ENCODE assay signal across 8 mouse cellular contexts in genomic region chr1:13426328-13427067, GRCm38 (mm10).
DNase-seq lines count a peak whose midpoint lies in the region; ATAC-seq and TF ChIP-seq lines count a peak whose summit lies in the region.

No protein-coding gene starts in this region.

- TF ChIP-seq CTCF in left cerebral cortex, adult 2 months (IDR thresholded peaks at IDR 0.05): no peak

- H3K9me3 ChIP-seq in hindbrain, embryonic 14.5 days (ENCODE audit: control insufficient read depth, low read length): no peaks in the 10 kb centered on the region

- DNase-seq in T-cell, adult 2 months (ENCODE audit: low spot score): peak; percentile 88
- DNase-seq in cerebellum, postnatal 10 days: peak; percentile 78 to 82
- peak; percentile 15 to 34 for DNase-seq in frontal cortex, postnatal 36 days (ENCODE audit: low spot score in 2 of 2)
- peak; percentile 71 for DNase-seq in hindbrain, embryonic 14.5 days (ENCODE audit: low spot score)
- peak; percentile 22 to 27 for DNase-seq in left cerebral cortex, adult 2 months (ENCODE audit: extremely low spot score in 1 of 2, low spot score in 2 of 2)
- DNase-seq in lung, postnatal 4 days: peak; percentile 74 to 77
- peak; percentile 20 for DNase-seq in retina, postnatal 7 days (ENCODE audit: low read depth, low spot score)
- DNase-seq in urinary bladder, postnatal 14 days (ENCODE audit: low spot score): peak; percentile 64

- H3K27me3 ChIP-seq in hindbrain, embryonic 14.5 days (ENCODE audit: control insufficient read depth, insufficient read depth, low read length): no peaks in the 10 kb centered on the region; the same call in 1 of the 2 replicates

- H3K27ac ChIP-seq in hindbrain, embryonic 14.5 days: no peak overlapping the region
- no peak overlapping the region for H3K27ac ChIP-seq in left cerebral cortex, adult 2 months

- H3K36me3 ChIP-seq in hindbrain, embryonic 14.5 days (replicated peaks; ENCODE audit: control insufficient read depth, insufficient read depth): no peaks in the 10 kb centered on the region

- H3K4me2 ChIP-seq in hindbrain, embryonic 14.5 days (replicated peaks): peak overlapping the region; percentile 59

- WGBS in hindbrain, embryonic 14.5 days: 6% methylated on average over 27 of the region's 30 CpGs

- peak overlapping the region; percentile 52 for H3K9ac ChIP-seq in hindbrain, embryonic 14.5 days

- H3K4me1 ChIP-seq in hindbrain, embryonic 14.5 days (replicated peaks; ENCODE audit: control insufficient read depth, insufficient read depth, low read length): peaks cover 4% of the 10 kb centered on the region; the same call in 1 of the 2 replicates

- intact Hi-C loops in left cerebral cortex, adult 2 months (cut with DNase I): no loop called here

- peak; percentile 86 for ATAC-seq in hindbrain, embryonic 14.5 days (ENCODE audit: low FRiP score)

- peak overlapping the region; percentile 29 for H3K4me3 ChIP-seq in hindbrain, embryonic 14.5 days (replicated peaks; ENCODE audit: low read length)
- H3K4me3 ChIP-seq in left cerebral cortex, adult 2 months: peak overlapping the region; percentile 46

Comparison
In these comparisons a context has a peak if more than half of its experiments do, and no peak if none do; other contexts are left out.
1. DNase-seq: peak in every context shown above with its lines; median percentile 88 in T-cell, adult 2 months; 80 in cerebellum, postnatal 10 days; 76 in lung, postnatal 4 days; 71 in hindbrain, embryonic 14.5 days; 64 in urinary bladder, postnatal 14 days; 24 in frontal cortex, postnatal 36 days; 24 in left cerebral cortex, adult 2 months; 20 in retina, postnatal 7 days.